Mouse (Mus musculus): Measurements from ENCODE around the gene Nhlh1.
A peak's percentile ranks its signal among the peaks of the same experiment; 100 is the strongest.

Gene Nhlh1

GRCm38 (mm10) chr1:172053541-172054440, 3.6 kb downstream of the Nhlh1 start:
- DNase-seq (ENCODE audit: low read depth, low spot score) = no peak

- DNase-seq (ENCODE audit: low read depth, low spot score) = no peak
These were observed 4.5 kb downstream of the Nhlh1 start for GRCm38 (mm10) chr1:172052766-172053279.

- DNase-seq (ENCODE audit: low read depth, low spot score) = no peak
These were observed 8.1 kb downstream of the Nhlh1 start for GRCm38 (mm10) chr1:172049131-172049782.

GRCm38 (mm10) chr1:172048241-172048734, 9.1 kb downstream of the Nhlh1 start:
- DNase-seq (ENCODE audit: low read depth, low spot score) = no peak

- DNase-seq (ENCODE audit: low read depth, low spot score) = peak; percentile 88
These were observed 10.4 kb downstream of the Nhlh1 start for GRCm38 (mm10) chr1:172046938-172047337.

- DNase-seq (ENCODE audit: low read depth, low spot score) = no peak
These were observed 11.0 kb downstream of the Nhlh1 start for GRCm38 (mm10) chr1:172046410-172046809.

GRCm38 (mm10) chr1:172029914-172030313, 27.5 kb downstream of the Nhlh1 start:
- DNase-seq (ENCODE audit: low read depth, low spot score) = peak; percentile 76

- DNase-seq (ENCODE audit: low read depth, low spot score) = no peak
These were observed 28.7 kb downstream of the Nhlh1 start, which contains the start of gene Vangl2 for GRCm38 (mm10) chr1:172028394-172029275. Gene Vangl2, minus strand, starts transcription at chr1:172028444.

- no peak for DNase-seq (ENCODE audit: low read depth, low spot score)
These were observed 29.6 kb downstream of the Nhlh1 start for GRCm38 (mm10) chr1:172027809-172028102.

GRCm38 (mm10) chr1:172027010-172027808, 30.2 kb downstream of the Nhlh1 start:
- peak; percentile 72 for DNase-seq (ENCODE audit: low read depth, low spot score)

GRCm38 (mm10) chr1:172026201-172026901, 31.0 kb downstream of the Nhlh1 start:
- peak; percentile 21 for DNase-seq (ENCODE audit: low read depth, low spot score)

- DNase-seq (ENCODE audit: low read depth, low spot score) = no peak
These were observed 32.0 kb downstream of the Nhlh1 start for GRCm38 (mm10) chr1:172025201-172025904.

GRCm38 (mm10) chr1:172024140-172024895, 33.1 kb downstream of the Nhlh1 start:
- DNase-seq (ENCODE audit: low read depth, low spot score) = no peak

- DNase-seq (ENCODE audit: low read depth, low spot score) = no peak
These were observed 37.4 kb downstream of the Nhlh1 start for GRCm38 (mm10) chr1:172019863-172020521.

- DNase-seq (ENCODE audit: low read depth, low spot score) = peak; percentile 72
These were observed 38.0 kb downstream of the Nhlh1 start for GRCm38 (mm10) chr1:172019339-172019738.

- no peak for DNase-seq (ENCODE audit: low read depth, low spot score)
These were observed 38.7 kb downstream of the Nhlh1 start for GRCm38 (mm10) chr1:172018336-172019311.

- DNase-seq (ENCODE audit: low read depth, low spot score) = no peak
These were observed 39.8 kb downstream of the Nhlh1 start for GRCm38 (mm10) chr1:172017517-172018070.
